Mouse (Mus musculus) brain, embryonic 14.5 days (tissue): Measurements from ENCODE around the gene BC048403.

Source experiments
- CTCF ChIP-seq: fragments of 200-500 bp; IDR thresholded peaks from 2 replicates; pipeline ENCODE4 v1.5.1; 2012; ENCODE audit warnings: inconsistent platforms, mild to moderate bottlenecking, moderate library complexity, borderline replicate concordance; ENCODE audit not compliant: insufficient read depth, insufficient read length; ENCODE audit errors: extremely low read depth
- POLR2A ChIP-seq: fragments of 200-500 bp; IDR thresholded peaks from 2 replicates; pipeline ENCODE4 v1.6.1; 2012; ENCODE audit warnings: mild to moderate bottlenecking, inconsistent platforms, borderline replicate concordance; ENCODE audit not compliant: poor library complexity, insufficient read depth, insufficient read length, severe bottlenecking; ENCODE audit errors: extremely low read depth

DNA sequence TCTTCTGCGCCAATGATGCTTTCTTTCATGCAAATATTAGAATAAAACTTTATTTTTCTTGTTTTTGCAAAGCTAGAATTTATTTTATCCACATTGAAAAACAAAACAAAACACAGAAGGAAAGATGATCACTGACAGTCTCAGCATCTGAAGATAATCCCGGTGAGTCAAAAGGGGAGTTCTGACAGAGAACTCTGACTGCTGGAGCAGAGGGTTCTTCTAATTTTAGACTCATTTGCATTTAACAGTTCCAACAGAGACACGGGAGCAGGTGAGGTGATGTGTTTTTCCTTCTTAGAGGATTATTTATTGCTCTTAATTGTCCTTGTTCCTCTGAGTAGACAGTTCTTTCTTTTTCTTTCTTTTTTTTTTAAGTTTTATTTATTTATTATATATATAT is 36.3 kb downstream of the BC048403 start:
- TF ChIP-seq POLR2A: no peak
- TF ChIP-seq CTCF: no peak
